Mouse (Mus musculus): ENCODE measurements around the gene Tekt4. TPM values are rescaled to one million over a fixed set of nuclear protein-coding genes. Genes with fewer than 3 reads are reported as not detected.

Tekt4 gene
- polyA plus RNA-seq, 1 experiment from 2014 or later: 0.15 TPM

GRCm38 (mm10) chr17:25452246-25452965 is 2.0 kb upstream of the Tekt4 start:
- DNase-seq: no peak
- Histone ChIP-seq H3K36me3 (replicated peaks; ENCODE audit: insufficient read depth, low read length) (no peaks in the 10 kb centered on the region), H3K4me1 (ENCODE audit: insufficient read depth) (0 out of 2 replicates have a peak, but pooled peaks cover 3% of the 10 kb centered on the region), H3K9ac (replicated peaks) (no peak overlapping the region), H3K27ac (ENCODE audit: low read depth) (no peak overlapping the region), H3K27me3 (ENCODE audit: insufficient read depth, low read length) (no peaks in the 10 kb centered on the region), H3K4me3 (ENCODE audit: low read depth, low read length) (no peak overlapping the region), H3K9me3 (ENCODE audit: low read length) (no peaks in the 10 kb centered on the region), H3K4me2 (ENCODE audit: low read depth, low read length) (no peak overlapping the region)
- no peak for TF ChIP-seq EP300 (IDR thresholded peaks at IDR 0.05; ENCODE audit: low read depth)
- no peak for TF ChIP-seq CTCF (IDR thresholded peaks at IDR 0.05; ENCODE audit: low read depth)
- no peak for ATAC-seq
- WGBS (ENCODE audit: insufficient replicate concordance): 74% methylated on average over 5 of the region's 5 CpGs

GRCm38 (mm10) chr17:25456540-25456939 is 2.1 kb downstream of the Tekt4 start:
- H3K36me3 ChIP-seq (replicated peaks; ENCODE audit: insufficient read depth, low read length): no peaks in the 10 kb centered on the region
- no peaks in the 10 kb centered on the region for H3K27me3 ChIP-seq (ENCODE audit: insufficient read depth, low read length)
- H3K4me2 ChIP-seq (ENCODE audit: low read depth, low read length): no peak overlapping the region
- 47% methylated on average over 8 of the region's 8 CpGs for WGBS (ENCODE audit: insufficient replicate concordance)
- no peak overlapping the region for H3K4me3 ChIP-seq (ENCODE audit: low read depth, low read length)
- ATAC-seq (no peak), DNase-seq (no peak)
- no peaks in the 10 kb centered on the region for H3K9me3 ChIP-seq (ENCODE audit: low read length)
- no peak overlapping the region for H3K9ac ChIP-seq (replicated peaks)
- no peak for TF ChIP-seq CTCF (IDR thresholded peaks at IDR 0.05; ENCODE audit: low read depth)
- TF ChIP-seq EP300 (IDR thresholded peaks at IDR 0.05; ENCODE audit: low read depth): no peak
- H3K27ac ChIP-seq (ENCODE audit: low read depth): no peak overlapping the region
- H3K4me1 ChIP-seq (ENCODE audit: insufficient read depth): no peaks in the 10 kb centered on the region

GRCm38 (mm10) chr17:25462236-25462875 is 7.9 kb downstream of the Tekt4 start:
- TF ChIP-seq CTCF (IDR thresholded peaks at IDR 0.05; ENCODE audit: low read depth) (no peak), EP300 (IDR thresholded peaks at IDR 0.05; ENCODE audit: low read depth) (no peak)
- no peaks in the 10 kb centered on the region for H3K9me3 ChIP-seq (ENCODE audit: low read length)
- 28% methylated on average over 9 of the region's 9 CpGs for WGBS (ENCODE audit: insufficient replicate concordance)
- DNase-seq: no peak
- H3K27me3 ChIP-seq (ENCODE audit: insufficient read depth, low read length): no peaks in the 10 kb centered on the region
- no peak overlapping the region for H3K27ac ChIP-seq (ENCODE audit: low read depth)
- H3K4me1 ChIP-seq (ENCODE audit: insufficient read depth): no peaks in the 10 kb centered on the region
- no peak overlapping the region for H3K9ac ChIP-seq (replicated peaks)
- H3K4me3 ChIP-seq (ENCODE audit: low read depth, low read length): no peak overlapping the region
- no peak overlapping the region for H3K4me2 ChIP-seq (ENCODE audit: low read depth, low read length)
- H3K36me3 ChIP-seq (replicated peaks; ENCODE audit: insufficient read depth, low read length): no peaks in the 10 kb centered on the region
- no peak for ATAC-seq

GRCm38 (mm10) chr17:25463326-25463945 is 9.0 kb downstream of the Tekt4 start:
- no peak overlapping the region for H3K4me3 ChIP-seq (ENCODE audit: low read depth, low read length)
- H3K27me3 ChIP-seq (ENCODE audit: insufficient read depth, low read length): no peaks in the 10 kb centered on the region
- no peaks in the 10 kb centered on the region for H3K4me1 ChIP-seq (ENCODE audit: insufficient read depth)
- H3K9me3 ChIP-seq (ENCODE audit: low read length): no peaks in the 10 kb centered on the region
- H3K9ac ChIP-seq (replicated peaks): no peak overlapping the region
- H3K36me3 ChIP-seq (replicated peaks; ENCODE audit: insufficient read depth, low read length): no peaks in the 10 kb centered on the region
- no peak for ATAC-seq
- 38% methylated on average over 4 of the region's 4 CpGs for WGBS (ENCODE audit: insufficient replicate concordance)
- DNase-seq: no peak
- H3K27ac ChIP-seq (ENCODE audit: low read depth): no peak overlapping the region
- TF ChIP-seq EP300 (IDR thresholded peaks at IDR 0.05; ENCODE audit: low read depth): no peak
- no peak for TF ChIP-seq CTCF (IDR thresholded peaks at IDR 0.05; ENCODE audit: low read depth)
- no peak overlapping the region for H3K4me2 ChIP-seq (ENCODE audit: low read depth, low read length)

- H3K27ac ChIP-seq (ENCODE audit: low read depth): no peak overlapping the region
- no peaks in the 10 kb centered on the region for H3K9me3 ChIP-seq (ENCODE audit: low read length)
- H3K4me3 ChIP-seq (ENCODE audit: low read depth, low read length): no peak overlapping the region
- no peak overlapping the region for H3K4me2 ChIP-seq (ENCODE audit: low read depth, low read length)
- H3K9ac ChIP-seq (replicated peaks): no peak overlapping the region
- H3K27me3 ChIP-seq (ENCODE audit: insufficient read depth, low read length): no peaks in the 10 kb centered on the region
- H3K4me1 ChIP-seq (ENCODE audit: insufficient read depth): no peaks in the 10 kb centered on the region
- TF ChIP-seq CTCF (IDR thresholded peaks at IDR 0.05; ENCODE audit: low read depth): no peak
- no peak for TF ChIP-seq EP300 (IDR thresholded peaks at IDR 0.05; ENCODE audit: low read depth)
- no peak for ATAC-seq
- no peak for DNase-seq
- no peaks in the 10 kb centered on the region for H3K36me3 ChIP-seq (replicated peaks; ENCODE audit: insufficient read depth, low read length)
- 76% methylated on average over 4 of the region's 4 CpGs for WGBS (ENCODE audit: insufficient replicate concordance)
Observed at GRCm38 (mm10) chr17:25464091-25464490, 9.7 kb downstream of the Tekt4 start.

- no peak for DNase-seq
- Histone ChIP-seq H3K27ac (ENCODE audit: low read depth) (no peak overlapping the region), H3K9ac (replicated peaks) (no peak overlapping the region), H3K4me1 (ENCODE audit: insufficient read depth) (no peaks in the 10 kb centered on the region), H3K36me3 (replicated peaks; ENCODE audit: insufficient read depth, low read length) (no peaks in the 10 kb centered on the region), H3K4me3 (ENCODE audit: low read depth, low read length) (no peak overlapping the region), H3K27me3 (ENCODE audit: insufficient read depth, low read length) (no peaks in the 10 kb centered on the region), H3K9me3 (ENCODE audit: low read length) (no peaks in the 10 kb centered on the region), H3K4me2 (ENCODE audit: low read depth, low read length) (no peak overlapping the region)
- WGBS (ENCODE audit: insufficient replicate concordance): 61% methylated on average over 2 of the region's 2 CpGs
- TF ChIP-seq EP300 (IDR thresholded peaks at IDR 0.05; ENCODE audit: low read depth): no peak
- TF ChIP-seq CTCF (IDR thresholded peaks at IDR 0.05; ENCODE audit: low read depth): no peak
- ATAC-seq: no peak
Observed at GRCm38 (mm10) chr17:25466257-25466656, 11.8 kb downstream of the Tekt4 start.

Measured in liver, postnatal 0 days (tissue).